Mouse (Mus musculus): Measurements from ENCODE around the gene Hnrnph3. TPM values are rescaled to one million over a fixed set of nuclear protein-coding genes. Genes with fewer than 3 reads are reported as not detected.
A peak's percentile ranks its signal among the peaks of the same experiment; 100 is the strongest.
"Not testable (repeated sequence)": the region's sequence is repeated elsewhere in the genome, so short reads cannot be mapped to it uniquely, and the experiment has no call there.

Hnrnph3 gene
- polyA plus RNA-seq, 1 experiment from 2014 or later: 65.7 TPM

DNA sequence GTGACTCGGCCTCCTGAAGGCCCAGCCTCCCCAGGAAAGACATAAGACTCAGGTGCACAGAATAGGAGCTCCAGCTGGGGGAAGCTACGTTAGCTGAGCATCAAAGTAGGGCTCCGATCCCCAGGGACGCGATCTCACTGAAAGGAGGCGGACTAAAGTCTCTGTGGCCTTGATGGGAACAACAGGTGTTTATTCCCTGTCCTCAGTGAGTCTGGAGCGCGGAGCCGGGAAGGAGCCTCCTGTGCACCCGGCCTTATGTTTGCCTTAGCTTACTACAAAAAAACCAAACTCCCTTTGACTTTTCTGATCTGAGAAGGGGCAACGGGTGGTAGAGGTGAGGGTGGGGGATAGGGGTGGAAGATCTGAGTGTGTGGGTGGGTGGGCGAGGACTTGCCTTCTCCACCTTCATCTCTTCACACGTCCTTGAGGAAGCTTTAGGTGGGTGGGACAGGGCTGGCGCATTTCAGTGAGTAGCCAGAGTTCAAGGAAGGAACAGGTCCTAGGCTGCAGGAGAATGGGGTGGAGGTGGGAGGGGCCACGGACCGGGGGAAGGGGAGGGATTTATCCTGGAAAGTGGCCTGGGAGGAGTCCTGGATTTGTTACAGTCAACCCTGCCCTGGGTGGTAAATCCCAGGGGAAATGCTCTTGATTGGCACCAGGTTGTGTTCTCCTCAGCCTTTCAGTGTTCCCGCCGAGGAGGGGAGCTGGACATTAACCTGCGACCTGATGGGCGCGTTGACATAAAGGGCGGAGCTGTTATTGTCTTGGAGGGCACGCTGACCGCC, 33.1 kb upstream of the Hnrnph3 start:
- 31% methylated on average over 24 of the region's 24 CpGs for WGBS
- Histone ChIP-seq H3K27ac (ENCODE audit: low read length) (no peak overlapping the region), H3K36me3 (ENCODE audit: control insufficient read depth, insufficient read depth, low read length) (no peaks in the 10 kb centered on the region), H3K4me1 (ENCODE audit: control insufficient read depth, insufficient read depth, low read length) (peaks cover 6% of the 10 kb centered on the region), H3K9me3 (ENCODE audit: control insufficient read depth, low read length) (no peaks in the 10 kb centered on the region), H3K9ac (ENCODE audit: low read depth, low read length) (no peak overlapping the region), H3K4me2 (ENCODE audit: low read depth, low read length) (0 out of 2 replicates have a peak overlapping the region, but pooled peaks have one; percentile 17), H3K27me3 (replicated peaks; ENCODE audit: control insufficient read depth, insufficient read depth, low read length) (no peaks in the 10 kb centered on the region), H3K4me3 (ENCODE audit: low read length) (no peak overlapping the region)
- peak; percentile 76 for ATAC-seq

DNA sequence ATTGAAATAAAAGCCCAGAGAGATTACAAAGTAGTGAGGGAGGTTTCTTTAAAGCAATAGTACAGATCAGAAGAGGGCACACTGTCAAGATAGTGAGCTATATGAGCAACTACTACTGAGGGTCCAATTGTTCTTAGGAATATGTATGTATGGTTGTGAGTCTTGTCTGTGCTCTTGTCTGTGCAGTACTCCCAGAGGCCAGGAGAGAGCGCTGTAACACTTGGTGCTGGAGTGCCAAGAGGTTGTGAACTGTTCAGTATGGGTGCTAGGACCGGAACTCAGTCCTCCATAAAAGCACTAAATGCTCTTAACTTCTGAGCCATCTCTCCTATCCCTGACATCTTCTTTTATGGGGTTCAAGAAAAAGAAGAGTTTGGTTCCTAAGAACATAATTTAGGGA, 30.6 kb upstream of the Hnrnph3 start:
- no peak for ATAC-seq
- no peak overlapping the region for H3K4me3 ChIP-seq (ENCODE audit: low read length)
- no peaks in the 10 kb centered on the region for H3K9me3 ChIP-seq (ENCODE audit: control insufficient read depth, low read length)
- no peaks in the 10 kb centered on the region for H3K36me3 ChIP-seq (ENCODE audit: control insufficient read depth, insufficient read depth, low read length)
- WGBS: 68% methylated on average over 2 of the region's 2 CpGs
- H3K4me1 ChIP-seq (ENCODE audit: control insufficient read depth, insufficient read depth, low read length): peaks cover 2% of the 10 kb centered on the region
- H3K27ac ChIP-seq (ENCODE audit: low read length): no peak overlapping the region
- no peaks in the 10 kb centered on the region for H3K27me3 ChIP-seq (replicated peaks; ENCODE audit: control insufficient read depth, insufficient read depth, low read length)
- H3K9ac ChIP-seq (ENCODE audit: low read depth, low read length): no peak overlapping the region
- no peak overlapping the region for H3K4me2 ChIP-seq (ENCODE audit: low read depth, low read length)

DNA sequence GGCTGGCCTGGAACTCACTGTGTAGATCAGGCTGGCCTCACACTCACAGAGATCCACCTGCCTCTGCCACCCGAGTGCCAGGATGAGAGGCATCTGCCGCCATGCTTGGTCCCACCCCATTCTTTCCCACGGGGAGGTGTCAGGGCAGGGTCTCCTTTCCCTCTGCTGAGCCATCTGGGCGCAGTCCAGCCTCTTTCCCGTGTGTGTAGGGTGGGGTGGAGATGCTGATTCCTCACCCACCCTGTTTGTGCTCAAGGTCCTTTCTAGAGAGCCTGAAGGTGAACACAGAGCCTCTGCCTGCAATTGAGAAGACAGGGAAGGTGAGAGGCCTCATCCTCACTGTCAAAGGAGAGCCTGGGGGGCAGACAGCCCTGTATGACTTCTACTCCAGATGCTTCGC, 30.1 kb upstream of the Hnrnph3 start:
- H3K4me1 ChIP-seq (ENCODE audit: control insufficient read depth, insufficient read depth, low read length); H3K27ac ChIP-seq (ENCODE audit: low read length); H3K9ac ChIP-seq (ENCODE audit: low read depth, low read length); H3K4me3 ChIP-seq (ENCODE audit: low read length); H3K27me3 ChIP-seq (replicated peaks; ENCODE audit: control insufficient read depth, insufficient read depth, low read length); H3K36me3 ChIP-seq (ENCODE audit: control insufficient read depth, insufficient read depth, low read length); ATAC-seq; H3K9me3 ChIP-seq (ENCODE audit: control insufficient read depth, low read length); H3K4me2 ChIP-seq (ENCODE audit: low read depth, low read length): not testable (repeated sequence)
- 78% methylated on average over 6 of the region's 6 CpGs for WGBS

DNA sequence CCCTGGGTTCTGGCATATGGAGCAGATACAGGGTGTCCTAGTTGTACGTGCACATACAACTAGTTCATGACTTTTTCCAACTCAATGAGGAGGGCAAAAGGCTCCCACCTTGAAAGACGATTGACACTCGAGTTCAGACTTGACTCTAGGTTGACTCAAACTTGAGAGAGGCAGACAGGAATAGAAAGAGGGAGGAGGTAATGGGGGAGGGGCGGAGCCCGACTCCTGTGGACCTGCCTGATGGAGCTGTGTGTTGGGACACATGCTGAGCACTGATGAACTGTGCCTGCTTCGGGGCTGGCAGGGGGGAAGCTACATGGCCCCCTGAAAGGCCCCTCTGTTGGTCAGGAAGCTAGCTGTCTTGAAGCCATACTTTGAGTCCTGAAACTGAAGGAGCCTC, 29.0 kb upstream of the Hnrnph3 start:
- ATAC-seq: no peak

DNA sequence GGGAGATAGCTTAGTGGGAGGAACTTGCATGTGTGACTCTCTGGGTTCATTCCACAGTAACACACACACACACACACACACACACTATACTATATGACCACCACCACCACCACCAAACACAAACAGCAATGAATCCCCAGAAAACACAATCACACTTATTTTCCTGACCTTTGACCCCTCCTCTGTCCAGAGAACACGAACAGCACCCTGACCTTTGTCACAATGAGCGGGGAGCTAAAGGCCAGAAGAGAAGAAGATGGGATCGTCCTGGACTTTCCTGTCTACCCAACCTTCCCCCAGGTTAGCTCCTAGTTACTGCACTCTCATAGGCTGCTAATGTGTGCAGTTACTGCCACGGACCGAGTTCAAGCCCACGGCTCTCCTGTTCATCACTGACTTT, 28.0 kb upstream of the Hnrnph3 start:
- no peak overlapping the region for H3K9ac ChIP-seq (ENCODE audit: low read depth, low read length)
- no peaks in the 10 kb centered on the region for H3K27me3 ChIP-seq (replicated peaks; ENCODE audit: control insufficient read depth, insufficient read depth, low read length)
- ATAC-seq: no peak
- no peak overlapping the region for H3K4me3 ChIP-seq (ENCODE audit: low read length)
- H3K36me3 ChIP-seq (ENCODE audit: control insufficient read depth, insufficient read depth, low read length): no peaks in the 10 kb centered on the region
- no peak overlapping the region for H3K27ac ChIP-seq (ENCODE audit: low read length)
- peaks cover 3% of the 10 kb centered on the region for H3K4me1 ChIP-seq (ENCODE audit: control insufficient read depth, insufficient read depth, low read length)
- no peaks in the 10 kb centered on the region for H3K9me3 ChIP-seq (ENCODE audit: control insufficient read depth, low read length)
- 76% methylated on average over 6 of the region's 6 CpGs for WGBS
- H3K4me2 ChIP-seq (ENCODE audit: low read depth, low read length): no peak overlapping the region

More for the DNA sequence above, 29.0 kb upstream of the Hnrnph3 start:
- no peak overlapping the region for H3K9ac ChIP-seq (ENCODE audit: low read depth, low read length)
- no peak overlapping the region for H3K4me3 ChIP-seq (ENCODE audit: low read length)
- H3K4me2 ChIP-seq (ENCODE audit: low read depth, low read length): no peak overlapping the region
- H3K27me3 ChIP-seq (replicated peaks; ENCODE audit: control insufficient read depth, insufficient read depth, low read length): no peaks in the 10 kb centered on the region
- no peak overlapping the region for H3K27ac ChIP-seq (ENCODE audit: low read length)
- no peaks in the 10 kb centered on the region for H3K9me3 ChIP-seq (ENCODE audit: control insufficient read depth, low read length)
- 63% methylated on average over 6 of the region's 6 CpGs for WGBS
- H3K36me3 ChIP-seq (ENCODE audit: control insufficient read depth, insufficient read depth, low read length): no peaks in the 10 kb centered on the region
- H3K4me1 ChIP-seq (ENCODE audit: control insufficient read depth, insufficient read depth, low read length): peaks cover 6% of the 10 kb centered on the region

DNA sequence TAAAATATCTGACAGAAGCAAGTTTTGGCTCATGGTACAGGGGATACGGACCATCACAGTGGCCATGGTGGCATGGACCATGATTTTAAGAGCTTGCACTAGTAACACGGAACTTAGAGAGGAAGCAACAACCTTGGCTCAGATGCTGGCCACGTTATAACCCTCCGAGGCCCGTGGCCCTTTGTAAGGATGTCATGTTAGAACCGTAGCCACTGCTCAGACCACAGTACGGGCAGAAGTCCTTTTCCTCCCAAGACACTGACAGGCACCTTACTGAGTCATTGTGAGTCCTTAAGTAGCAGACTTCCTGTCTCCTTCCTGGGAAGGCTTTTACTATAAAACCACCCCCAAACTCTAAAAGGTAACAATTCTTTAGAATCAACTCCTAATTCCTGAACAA, 27.2 kb upstream of the Hnrnph3 start:
- Histone ChIP-seq H3K4me3 (ENCODE audit: low read length) (no peak overlapping the region), H3K9ac (ENCODE audit: low read depth, low read length) (no peak overlapping the region), H3K4me1 (ENCODE audit: control insufficient read depth, insufficient read depth, low read length) (peaks cover 3% of the 10 kb centered on the region; the same call in 1 of the 2 replicates), H3K9me3 (ENCODE audit: control insufficient read depth, low read length) (no peaks in the 10 kb centered on the region), H3K27me3 (replicated peaks; ENCODE audit: control insufficient read depth, insufficient read depth, low read length) (no peaks in the 10 kb centered on the region), H3K36me3 (ENCODE audit: control insufficient read depth, insufficient read depth, low read length) (no peaks in the 10 kb centered on the region), H3K4me2 (ENCODE audit: low read depth, low read length) (no peak overlapping the region), H3K27ac (ENCODE audit: low read length) (no peak overlapping the region)
- 73% methylated on average over 7 of the region's 7 CpGs for WGBS
- ATAC-seq: no peak

DNA sequence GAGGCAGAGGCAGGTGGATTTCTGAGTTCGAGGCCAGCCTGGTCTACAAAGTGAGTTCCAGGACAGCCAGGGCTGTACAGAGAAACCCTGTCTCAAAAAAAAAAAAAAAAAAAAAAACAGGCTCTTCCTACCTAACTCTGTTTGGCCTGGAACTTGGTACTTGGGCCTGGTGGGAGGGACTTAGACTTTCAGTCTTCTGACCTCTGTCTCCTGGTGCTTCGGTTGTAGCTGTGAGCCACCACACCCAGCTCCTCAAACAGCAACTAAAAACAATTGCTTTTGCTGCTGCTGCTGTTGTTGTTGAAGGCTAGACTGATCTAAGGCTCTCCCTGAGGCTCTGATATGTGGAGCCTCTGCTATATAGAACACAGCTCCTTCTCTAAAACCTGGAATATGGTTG, 25.1 kb upstream of the Hnrnph3 start:
- 0 out of 2 replicates have a peak, but pooled peaks have one; percentile 48 for ATAC-seq
- 65% methylated on average over 2 of the region's 2 CpGs for WGBS
- H3K9me3 ChIP-seq (ENCODE audit: control insufficient read depth, low read length): no peaks in the 10 kb centered on the region

DNA sequence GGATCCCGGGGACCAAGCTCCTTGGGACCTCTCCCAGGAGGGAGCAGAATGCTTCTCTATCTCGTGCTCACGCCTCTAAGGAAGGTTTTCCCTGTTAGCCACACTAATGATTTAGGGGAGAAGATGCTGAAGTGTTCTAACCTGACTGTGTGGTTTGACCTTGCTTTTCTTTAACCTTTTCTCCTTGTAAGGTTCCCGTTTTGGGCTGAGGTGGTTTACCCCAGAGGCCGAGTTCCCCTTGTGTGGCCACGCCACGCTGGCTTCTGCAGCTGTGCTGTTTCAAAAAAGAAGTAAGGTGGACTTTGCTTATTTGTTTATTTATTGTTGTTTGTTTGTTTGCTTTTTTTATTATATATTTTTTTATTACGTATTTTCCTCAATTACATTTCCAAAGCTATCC, 23.7 kb upstream of the Hnrnph3 start:
- WGBS: 86% methylated on average over 8 of the region's 8 CpGs
- Histone ChIP-seq H3K36me3 (ENCODE audit: control insufficient read depth, insufficient read depth, low read length) (no peaks in the 10 kb centered on the region), H3K9me3 (ENCODE audit: control insufficient read depth, low read length) (no peaks in the 10 kb centered on the region), H3K4me3 (ENCODE audit: low read length) (no peak overlapping the region), H3K27me3 (replicated peaks; ENCODE audit: control insufficient read depth, insufficient read depth, low read length) (no peaks in the 10 kb centered on the region), H3K9ac (ENCODE audit: low read depth, low read length) (no peak overlapping the region), H3K27ac (ENCODE audit: low read length) (no peak overlapping the region), H3K4me2 (ENCODE audit: low read depth, low read length) (no peak overlapping the region), H3K4me1 (ENCODE audit: control insufficient read depth, insufficient read depth, low read length) (peaks cover 3% of the 10 kb centered on the region; the same call in 1 of the 2 replicates)
- no peak for ATAC-seq

More for the DNA sequence above, 25.1 kb upstream of the Hnrnph3 start:
- Histone ChIP-seq H3K9ac (ENCODE audit: low read depth, low read length) (no peak overlapping the region), H3K36me3 (ENCODE audit: control insufficient read depth, insufficient read depth, low read length) (no peaks in the 10 kb centered on the region), H3K4me1 (ENCODE audit: control insufficient read depth, insufficient read depth, low read length) (peaks cover 3% of the 10 kb centered on the region; the same call in 1 of the 2 replicates), H3K4me2 (ENCODE audit: low read depth, low read length) (no peak overlapping the region), H3K4me3 (ENCODE audit: low read length) (no peak overlapping the region), H3K27me3 (replicated peaks; ENCODE audit: control insufficient read depth, insufficient read depth, low read length) (no peaks in the 10 kb centered on the region), H3K27ac (ENCODE audit: low read length) (no peak overlapping the region)

DNA sequence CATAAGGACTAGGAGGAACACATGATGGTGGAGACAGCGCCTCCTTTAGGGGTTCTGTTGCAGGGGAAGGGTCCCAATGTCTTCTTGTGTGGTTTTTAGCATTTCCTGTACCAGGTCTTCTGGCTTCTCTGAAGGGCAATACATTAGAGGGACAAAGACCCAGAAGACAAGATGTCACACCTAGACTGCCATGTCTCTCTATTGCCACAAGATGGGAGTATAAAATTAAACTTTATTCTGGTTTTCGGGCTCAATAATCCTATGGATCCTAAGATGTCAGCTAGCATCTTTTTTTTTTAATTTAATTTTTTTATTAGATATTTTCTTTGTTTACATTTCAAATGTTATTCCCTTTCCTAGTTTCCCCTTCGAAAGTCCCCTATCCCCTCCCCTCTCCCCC, 19.1 kb upstream of the Hnrnph3 start:
- no peaks in the 10 kb centered on the region for H3K36me3 ChIP-seq (ENCODE audit: control insufficient read depth, insufficient read depth, low read length)
- no peak overlapping the region for H3K27ac ChIP-seq (ENCODE audit: low read length)
- no peak overlapping the region for H3K4me2 ChIP-seq (ENCODE audit: low read depth, low read length)
- H3K9ac ChIP-seq (ENCODE audit: low read depth, low read length): no peak overlapping the region
- H3K9me3 ChIP-seq (ENCODE audit: control insufficient read depth, low read length): no peaks in the 10 kb centered on the region
- no peak for ATAC-seq
- no peaks in the 10 kb centered on the region for H3K4me1 ChIP-seq (ENCODE audit: control insufficient read depth, insufficient read depth, low read length)
- H3K4me3 ChIP-seq (ENCODE audit: low read length): no peak overlapping the region
- no peaks in the 10 kb centered on the region for H3K27me3 ChIP-seq (replicated peaks; ENCODE audit: control insufficient read depth, insufficient read depth, low read length)
- WGBS: 77% methylated on average over 3 of the region's 3 CpGs

Measured in intestine, embryonic 16.5 days (tissue).